Comparison of ENCODE assay signal across 8 mouse cellular contexts in genomic region chr7:38271511-38271811, GRCm38 (mm10). TPM values are rescaled to one million over a fixed set of nuclear protein-coding genes. Genes with fewer than 3 reads are reported as not detected.
DNase-seq lines count a peak whose midpoint lies in the region; ATAC-seq and TF ChIP-seq lines count a peak whose summit lies in the region.

No protein-coding gene starts in this region.

- H3K9ac ChIP-seq in lung, embryonic 14.5 days, result peak overlapping the region; percentile 88
- peak overlapping the region; percentile 76 for H3K9ac ChIP-seq in embryonic facial prominence, embryonic 15.5 days
- peak overlapping the region; percentile 83 for H3K9ac ChIP-seq in intestine, embryonic 16.5 days (ENCODE audit: low read depth, low read length)
- peak overlapping the region; percentile 82 for H3K9ac ChIP-seq in neural tube, embryonic 13.5 days

- DNase-seq in lung, embryonic 14.5 days, result no peak
- DNase-seq in lung, postnatal 14 days, result no peak
- DNase-seq in urinary bladder, adult 2 months (ENCODE audit: low spot score), result no peak
- no peak for DNase-seq in layer of hippocampus, postnatal 14 days (ENCODE audit: low spot score in 2 of 2)

- TF ChIP-seq CTCF in lung, embryonic 14.5 days (IDR thresholded peaks at IDR 0.05; ENCODE audit: low read depth), result no peak

- peaks cover 20% of the 10 kb centered on the region for H3K36me3 ChIP-seq in lung, embryonic 14.5 days (ENCODE audit: insufficient read depth)
- peaks cover 22% of the 10 kb centered on the region for H3K36me3 ChIP-seq in embryonic facial prominence, embryonic 15.5 days
- no peaks in the 10 kb centered on the region; the same call in 1 of the 2 replicates for H3K36me3 ChIP-seq in intestine, embryonic 16.5 days (ENCODE audit: control insufficient read depth, insufficient read depth, low read length)
- H3K36me3 ChIP-seq in neural tube, embryonic 13.5 days, result peaks cover 24% of the 10 kb centered on the region

- H3K27ac ChIP-seq in lung, embryonic 14.5 days (ENCODE audit: low read depth), result peak overlapping the region; percentile 33; the same call in 1 of the 2 replicates
- H3K27ac ChIP-seq in embryonic facial prominence, embryonic 15.5 days (replicated peaks), result peak overlapping the region; percentile 83
- H3K27ac ChIP-seq in intestine, embryonic 16.5 days (ENCODE audit: low read length), result peak overlapping the region; percentile 45; the same call in 1 of the 2 replicates
- peak overlapping the region; percentile 76 for H3K27ac ChIP-seq in neural tube, embryonic 13.5 days (replicated peaks)

- H3K4me2 ChIP-seq in lung, embryonic 14.5 days, result peak overlapping the region; percentile 89
- H3K4me2 ChIP-seq in embryonic facial prominence, embryonic 15.5 days (replicated peaks), result peak overlapping the region; percentile 75
- H3K4me2 ChIP-seq in intestine, embryonic 16.5 days (ENCODE audit: low read depth, low read length), result peak overlapping the region; percentile 67
- peak overlapping the region; percentile 91 for H3K4me2 ChIP-seq in neural tube, embryonic 13.5 days

- 0% methylated on average over 11 of the region's 11 CpGs for WGBS in lung, embryonic 14.5 days
- WGBS in embryonic facial prominence, embryonic 15.5 days, result under 1% methylated on average over 11 of the region's 11 CpGs
- WGBS in intestine, embryonic 16.5 days, result 0% methylated on average over 11 of the region's 11 CpGs
- under 1% methylated on average over 11 of the region's 11 CpGs for WGBS in neural tube, embryonic 13.5 days

- peak overlapping the region; percentile 61 for H3K4me3 ChIP-seq in lung, embryonic 14.5 days (ENCODE audit: low read depth, low read length)
- H3K4me3 ChIP-seq in embryonic facial prominence, embryonic 15.5 days (replicated peaks), result peak overlapping the region; percentile 84
- peak overlapping the region; percentile 77 for H3K4me3 ChIP-seq in intestine, embryonic 16.5 days (ENCODE audit: low read length)
- H3K4me3 ChIP-seq in neural tube, embryonic 13.5 days, result peak overlapping the region; percentile 77

- no peaks in the 10 kb centered on the region for H3K4me1 ChIP-seq in lung, embryonic 14.5 days (ENCODE audit: insufficient read depth)
- H3K4me1 ChIP-seq in embryonic facial prominence, embryonic 15.5 days, result peaks cover 13% of the 10 kb centered on the region
- peaks cover 10% of the 10 kb centered on the region for H3K4me1 ChIP-seq in intestine, embryonic 16.5 days (ENCODE audit: control insufficient read depth, insufficient read depth, low read length)
- peaks cover 27% of the 10 kb centered on the region for H3K4me1 ChIP-seq in neural tube, embryonic 13.5 days (replicated peaks)

- no peak for ATAC-seq in lung, embryonic 14.5 days (ENCODE audit: insufficient read depth)
- ATAC-seq in embryonic facial prominence, embryonic 15.5 days (ENCODE audit: insufficient number of reproducible peaks, low FRiP score, low TSS enrichment, low read depth), result no peak
- peak; percentile 73 for ATAC-seq in intestine, embryonic 16.5 days
- ATAC-seq in neural tube, embryonic 13.5 days (ENCODE audit: low read depth), result no peak
- ATAC-seq in activated CD4-positive, CD25-positive, alpha-beta regulatory T cell, adult 4 months, result no peak

- no peaks in the 10 kb centered on the region for H3K27me3 ChIP-seq in lung, embryonic 14.5 days (ENCODE audit: insufficient read depth, low read length)
- H3K27me3 ChIP-seq in embryonic facial prominence, embryonic 15.5 days, result no peaks in the 10 kb centered on the region
- H3K27me3 ChIP-seq in intestine, embryonic 16.5 days (replicated peaks; ENCODE audit: control insufficient read depth, insufficient read depth, low read length), result no peaks in the 10 kb centered on the region
- H3K27me3 ChIP-seq in neural tube, embryonic 13.5 days, result no peaks in the 10 kb centered on the region

- no peaks in the 10 kb centered on the region for H3K9me3 ChIP-seq in lung, embryonic 14.5 days (ENCODE audit: low read depth, low read length)
- no peaks in the 10 kb centered on the region for H3K9me3 ChIP-seq in embryonic facial prominence, embryonic 15.5 days (replicated peaks)
- H3K9me3 ChIP-seq in intestine, embryonic 16.5 days (ENCODE audit: control insufficient read depth, low read length), result no peaks in the 10 kb centered on the region
- H3K9me3 ChIP-seq in neural tube, embryonic 13.5 days, result no peaks in the 10 kb centered on the region

RNA-seq across cellular contexts. Expression of gene Pop4, which starts 0.2 kb away (rescaled TPM):
- polyA plus RNA-seq in lung, embryonic 14.5 days (2014; fragmentation: Nextera tagmentation; extraction: Ambion mirVana), result 70.0 and 72.2 TPM in 2 replicates
- 51.3 and 56.1 TPM in 2 replicates for polyA plus RNA-seq in embryonic facial prominence, embryonic 15.5 days (2015; fragmentation: Nextera tagmentation; extraction: Ambion mirVana)
- 38.4 and 43.7 TPM in 2 replicates for polyA plus RNA-seq in intestine, embryonic 16.5 days (2015; fragmentation: Nextera tagmentation; extraction: Ambion mirVana)
- polyA plus RNA-seq in neural tube, embryonic 13.5 days (2015; fragmentation: Nextera tagmentation; extraction: Ambion mirVana), result 77.6 and 78.3 TPM in 2 replicates
- polyA plus RNA-seq in urinary bladder, adult 2 months (2012; rRNA removed), result 30.6 and 34.8 TPM in 2 replicates
- 10 to 100 TPM; 28.8 to 31.2 TPM for total RNA-seq in layer of hippocampus, postnatal 14 days (2021)
- 10 to 100 TPM; 30.7 to 34.4 TPM for polyA plus RNA-seq in activated CD4-positive, CD25-positive, alpha-beta regulatory T cell, adult 4 months (2017; shearing (Covaris generic))

RNA-seq across cellular contexts. Expression of gene Plekhf1, which starts 43.6 kb away (rescaled TPM):
- polyA plus RNA-seq in lung, embryonic 14.5 days (2014; fragmentation: Nextera tagmentation; extraction: Ambion mirVana), result 4.5 and 4.7 TPM in 2 replicates
- polyA plus RNA-seq in embryonic facial prominence, embryonic 15.5 days (2015; fragmentation: Nextera tagmentation; extraction: Ambion mirVana), result 4.8 and 5.3 TPM in 2 replicates
- polyA plus RNA-seq in intestine, embryonic 16.5 days (2015; fragmentation: Nextera tagmentation; extraction: Ambion mirVana), result 4.5 and 4.8 TPM in 2 replicates
- 0.71 and 0.91 TPM in 2 replicates for polyA plus RNA-seq in neural tube, embryonic 13.5 days (2015; fragmentation: Nextera tagmentation; extraction: Ambion mirVana)
- 11.0 and 14.1 TPM in 2 replicates for polyA plus RNA-seq in urinary bladder, adult 2 months (2012; rRNA removed)
- total RNA-seq in layer of hippocampus, postnatal 14 days (2021), result 1 to 10 TPM; 2.8 to 3.1 TPM
- under 1 TPM; 0.45 to 0.47 TPM for polyA plus RNA-seq in activated CD4-positive, CD25-positive, alpha-beta regulatory T cell, adult 4 months (2017; shearing (Covaris generic))

Comparison
In these comparisons a context has a peak if more than half of its experiments do, and no peak if none do; other contexts are left out.
1. H3K27ac ChIP-seq: peak in every context shown above with its lines; median percentile 83 in embryonic facial prominence, embryonic 15.5 days; 76 in neural tube, embryonic 13.5 days; 45 in intestine, embryonic 16.5 days; 33 in lung, embryonic 14.5 days.